Mouse (Mus musculus) stomach, postnatal 0 days (tissue): ENCODE results near the gene Ccr4.

ENCODE experiments used
- CTCF ChIP-seq: IDR thresholded peaks from 2 replicates; pipeline ENCODE4 v1.5.1; 2016; ENCODE audit warnings: antibody characterized with exemption, low read depth, mild to moderate bottlenecking, moderate library complexity
- EP300 ChIP-seq: optimal IDR thresholded peaks from 2 replicates; pipeline ENCODE3; 2016; ENCODE audit warnings: antibody characterized with exemption

DNA sequence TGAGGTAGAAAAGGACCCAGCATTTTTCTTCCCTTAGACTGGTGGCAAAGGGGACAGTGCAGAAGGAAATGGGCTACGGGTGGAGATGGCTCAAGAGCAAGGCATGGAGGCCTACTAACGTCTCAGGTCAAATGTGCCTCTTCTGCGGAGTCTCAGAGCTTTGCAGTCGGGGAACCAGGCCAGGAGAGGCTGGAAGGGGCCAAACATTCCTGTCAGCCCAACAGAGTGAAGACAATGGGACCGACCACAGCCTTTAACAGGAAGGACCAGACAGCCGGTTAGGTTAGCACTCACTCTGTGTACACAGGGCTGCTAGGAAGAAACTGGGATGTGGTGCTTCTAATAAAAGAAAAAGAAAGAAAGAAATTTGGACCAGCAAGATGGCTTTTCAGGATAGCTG lies 45.3 kb upstream of the Ccr4 start:
- TF ChIP-seq EP300 (no peak), CTCF (no peak)
